Mouse (Mus musculus): ENCODE data around the gene Zbtb8a. TPM values are rescaled to one million over a fixed set of nuclear protein-coding genes. Genes with fewer than 3 reads are reported as not detected.

Zbtb8a gene
- polyA plus RNA-seq, 1 experiment, result 8.9 TPM

DNA sequence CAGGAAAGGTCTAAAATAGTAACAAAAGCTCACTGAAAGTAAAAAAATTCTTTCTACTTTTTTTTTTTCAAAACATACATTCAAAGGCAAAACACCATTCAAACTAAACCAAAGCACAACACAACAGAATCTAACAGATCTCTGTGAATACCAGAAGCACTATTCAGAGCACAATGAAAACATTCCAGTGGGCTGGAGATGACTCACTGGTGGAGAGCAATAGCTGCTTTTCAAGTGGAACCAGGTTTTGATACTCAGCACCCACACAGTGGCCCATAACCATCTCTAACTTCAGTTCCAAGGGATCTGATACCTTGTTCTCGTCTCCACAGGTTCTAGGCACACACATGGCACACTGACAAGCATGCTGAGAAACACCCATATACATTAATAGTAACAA, 53.2 kb downstream of the Zbtb8a start:
- Histone ChIP-seq H3K27ac (ENCODE audit: insufficient read depth, low read length) (no peak overlapping the region), H3K4me1 (ENCODE audit: control insufficient read depth, insufficient read depth, low read length) (peaks cover 5% of the 10 kb centered on the region; the same call in 1 of the 2 replicates), H3K4me3 (ENCODE audit: insufficient read depth, low read length) (no peak overlapping the region)
- no peak for TF ChIP-seq POLR2A (IDR thresholded peaks at IDR 0.05; ENCODE audit: extremely low read depth, insufficient read depth, low read length)
- no peak for TF ChIP-seq CTCF (IDR thresholded peaks at IDR 0.05; ENCODE audit: extremely low read depth, insufficient read depth, low read length)

DNA sequence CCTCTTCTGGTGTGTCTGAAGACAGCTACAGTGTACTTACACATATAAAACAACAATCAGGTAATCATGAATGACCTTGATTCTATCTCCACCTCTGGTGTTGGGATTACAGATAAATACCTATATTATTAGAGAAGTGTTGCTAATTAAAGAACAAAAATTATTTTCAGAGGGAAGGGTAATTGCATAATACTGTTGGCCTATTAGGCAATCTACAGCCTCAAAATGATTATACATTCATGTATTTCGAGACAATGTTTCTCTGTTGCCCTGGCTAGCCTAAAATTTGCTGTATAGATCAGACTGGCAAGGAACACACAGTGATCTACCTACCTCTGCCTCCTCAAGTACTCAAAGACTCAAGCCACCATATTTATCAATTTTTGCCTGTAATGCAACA, 54.4 kb downstream of the Zbtb8a start:
- no peak overlapping the region for H3K4me3 ChIP-seq (ENCODE audit: insufficient read depth, low read length)
- TF ChIP-seq CTCF (IDR thresholded peaks at IDR 0.05; ENCODE audit: extremely low read depth, insufficient read depth, low read length) (no peak), POLR2A (IDR thresholded peaks at IDR 0.05; ENCODE audit: extremely low read depth, insufficient read depth, low read length) (no peak)
- H3K27ac ChIP-seq (ENCODE audit: insufficient read depth, low read length), result no peak overlapping the region
- peaks cover 5% of the 10 kb centered on the region; the same call in 1 of the 2 replicates for H3K4me1 ChIP-seq (ENCODE audit: control insufficient read depth, insufficient read depth, low read length)

DNA sequence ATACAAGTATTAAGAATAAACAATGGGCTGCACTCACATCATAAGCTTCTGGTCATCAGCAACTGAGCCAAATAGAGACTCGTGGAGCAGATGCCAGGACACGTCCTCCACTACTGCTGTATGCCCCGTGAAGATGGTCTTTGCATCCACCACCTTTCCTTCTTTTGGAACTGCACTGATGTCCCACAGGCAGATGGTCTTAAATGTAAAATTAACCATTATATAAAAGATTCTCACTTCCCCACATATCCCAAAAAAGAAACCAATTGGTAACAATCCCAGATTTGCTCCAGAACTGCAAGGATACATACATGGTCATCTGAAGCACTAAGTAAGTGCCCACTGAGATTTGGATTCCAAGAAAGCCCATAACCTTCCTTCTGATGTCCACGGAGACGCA, 55.9 kb downstream of the Zbtb8a start:
- no peak overlapping the region for H3K4me3 ChIP-seq (ENCODE audit: insufficient read depth, low read length)
- no peak overlapping the region for H3K27ac ChIP-seq (ENCODE audit: insufficient read depth, low read length)
- TF ChIP-seq POLR2A (IDR thresholded peaks at IDR 0.05; ENCODE audit: extremely low read depth, insufficient read depth, low read length) (no peak), CTCF (IDR thresholded peaks at IDR 0.05; ENCODE audit: extremely low read depth, insufficient read depth, low read length) (no peak)

DNA sequence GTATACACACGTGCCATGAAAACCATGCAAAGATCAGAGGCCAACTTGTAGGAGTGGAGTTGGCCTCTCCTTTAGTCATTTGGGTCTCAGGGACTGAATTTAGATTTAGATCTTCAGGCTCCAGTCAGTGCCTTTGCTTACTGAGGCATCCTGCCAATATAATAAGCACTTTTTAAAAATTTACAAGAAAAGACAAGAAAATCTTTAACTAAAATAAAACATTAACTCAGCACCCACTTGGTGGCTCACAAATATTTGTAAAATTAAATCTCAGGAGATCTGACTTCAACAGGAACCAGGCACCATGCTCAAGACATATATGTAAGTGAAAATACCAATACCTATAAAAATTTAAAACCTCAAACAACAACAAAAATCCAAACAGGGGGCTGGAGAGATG, 57.0 kb downstream of the Zbtb8a start:
- Histone ChIP-seq H3K4me3 (ENCODE audit: insufficient read depth, low read length) (no peak overlapping the region), H3K27ac (ENCODE audit: insufficient read depth, low read length) (no peak overlapping the region), H3K4me1 (ENCODE audit: control insufficient read depth, insufficient read depth, low read length) (peaks cover 5% of the 10 kb centered on the region; the same call in 1 of the 2 replicates)
- TF ChIP-seq POLR2A (IDR thresholded peaks at IDR 0.05; ENCODE audit: extremely low read depth, insufficient read depth, low read length) (no peak), CTCF (IDR thresholded peaks at IDR 0.05; ENCODE audit: extremely low read depth, insufficient read depth, low read length) (no peak)

More for the DNA sequence above, 55.9 kb downstream of the Zbtb8a start:
- peaks cover 5% of the 10 kb centered on the region; the same call in 1 of the 2 replicates for H3K4me1 ChIP-seq (ENCODE audit: control insufficient read depth, insufficient read depth, low read length)

DNA sequence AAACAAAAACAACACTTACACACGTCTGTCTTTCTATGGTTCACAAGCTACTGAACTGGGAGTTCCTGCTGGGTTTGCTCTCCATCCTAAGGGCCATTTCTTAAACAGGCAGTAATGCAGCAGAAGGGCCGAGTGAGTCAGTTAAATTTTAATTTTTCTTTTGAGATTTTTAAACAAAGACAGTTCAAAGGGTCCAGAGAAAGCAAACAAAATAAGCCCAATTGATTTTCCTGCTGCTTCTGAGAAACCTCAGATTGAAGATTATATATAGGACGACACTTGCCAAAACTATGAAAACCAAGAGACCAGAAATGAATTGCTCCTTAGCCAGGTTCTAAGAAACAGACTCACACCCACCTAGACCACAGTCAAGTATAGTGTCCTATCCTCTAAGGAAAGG, 64.0 kb downstream of the Zbtb8a start:
- no peak overlapping the region for H3K27ac ChIP-seq (ENCODE audit: insufficient read depth, low read length)
- no peak for TF ChIP-seq POLR2A (IDR thresholded peaks at IDR 0.05; ENCODE audit: extremely low read depth, insufficient read depth, low read length)
- TF ChIP-seq CTCF (IDR thresholded peaks at IDR 0.05; ENCODE audit: extremely low read depth, insufficient read depth, low read length), result no peak
- H3K4me1 ChIP-seq (ENCODE audit: control insufficient read depth, insufficient read depth, low read length), result no peaks in the 10 kb centered on the region
- no peak overlapping the region for H3K4me3 ChIP-seq (ENCODE audit: insufficient read depth, low read length)

DNA sequence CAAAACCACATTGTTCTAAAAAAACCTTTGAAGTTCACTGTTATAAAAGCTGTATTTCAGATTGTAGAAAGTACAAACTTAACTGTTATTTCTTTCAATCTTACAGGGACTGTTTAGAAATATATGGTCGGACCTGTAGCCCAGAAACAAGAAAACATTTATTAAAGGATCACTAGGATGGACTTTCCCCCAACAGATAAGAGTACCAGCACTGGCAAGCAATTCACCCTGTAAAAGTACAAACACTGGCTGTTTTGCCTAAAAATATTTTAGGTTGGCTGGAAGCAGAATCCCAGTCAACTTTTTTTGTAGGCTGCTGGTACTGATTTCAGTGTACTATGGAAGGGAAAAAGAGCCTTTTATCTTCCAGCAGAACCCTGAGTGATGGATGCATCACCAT, 70.0 kb downstream of the Zbtb8a start:
- Histone ChIP-seq H3K27ac (ENCODE audit: insufficient read depth, low read length) (no peak overlapping the region), H3K4me1 (ENCODE audit: control insufficient read depth, insufficient read depth, low read length) (no peaks in the 10 kb centered on the region), H3K4me3 (ENCODE audit: insufficient read depth, low read length) (no peak overlapping the region)
- TF ChIP-seq CTCF (IDR thresholded peaks at IDR 0.05; ENCODE audit: extremely low read depth, insufficient read depth, low read length), result no peak
- no peak for TF ChIP-seq POLR2A (IDR thresholded peaks at IDR 0.05; ENCODE audit: extremely low read depth, insufficient read depth, low read length)

DNA sequence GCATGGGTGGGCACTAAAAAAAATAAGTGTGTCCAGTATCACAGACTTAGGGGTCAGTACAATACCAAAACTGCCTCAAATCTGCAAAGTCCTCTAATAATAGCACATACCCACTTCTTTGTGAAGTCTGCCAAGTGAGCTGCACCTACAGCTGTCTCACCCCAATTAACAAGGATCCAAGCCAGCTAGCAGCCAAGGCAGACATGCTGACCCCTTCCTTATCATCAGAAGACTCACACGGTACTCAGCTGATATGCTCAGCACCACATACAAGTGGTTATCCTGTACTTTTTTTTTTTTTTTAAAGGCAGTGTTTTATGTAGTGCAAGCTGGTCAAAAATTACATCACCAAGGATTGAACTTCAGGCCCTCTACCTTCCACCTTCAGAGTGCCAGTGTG, 73.6 kb downstream of the Zbtb8a start:
- H3K4me3 ChIP-seq (ENCODE audit: insufficient read depth, low read length), result no peak overlapping the region
- no peak for TF ChIP-seq POLR2A (IDR thresholded peaks at IDR 0.05; ENCODE audit: extremely low read depth, insufficient read depth, low read length)
- no peak for TF ChIP-seq CTCF (IDR thresholded peaks at IDR 0.05; ENCODE audit: extremely low read depth, insufficient read depth, low read length)

DNA sequence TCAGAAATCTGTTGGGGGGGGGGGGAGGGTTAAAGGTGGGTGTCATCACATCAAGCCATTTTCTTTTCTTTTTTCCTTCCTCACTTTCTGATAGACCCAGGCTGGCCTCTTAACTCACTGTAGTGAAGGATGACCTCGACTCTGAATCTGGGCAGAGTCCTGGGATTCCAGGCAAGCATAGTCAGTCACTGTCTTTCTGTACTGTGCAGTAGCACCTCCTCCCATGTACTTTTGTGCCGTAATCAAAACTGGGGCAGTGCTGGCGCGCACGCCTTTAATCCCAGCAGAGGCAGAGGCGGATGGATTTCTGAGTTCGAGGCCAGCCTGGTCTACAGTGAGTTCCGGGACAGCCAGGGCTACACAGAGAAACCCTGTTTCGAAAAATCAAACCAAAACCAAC, 74.1 kb downstream of the Zbtb8a start:
- TF ChIP-seq POLR2A (IDR thresholded peaks at IDR 0.05; ENCODE audit: extremely low read depth, insufficient read depth, low read length) (no peak), CTCF (IDR thresholded peaks at IDR 0.05; ENCODE audit: extremely low read depth, insufficient read depth, low read length) (no peak)
- no peaks in the 10 kb centered on the region for H3K4me1 ChIP-seq (ENCODE audit: control insufficient read depth, insufficient read depth, low read length)
- no peak overlapping the region for H3K27ac ChIP-seq (ENCODE audit: insufficient read depth, low read length)
- no peak overlapping the region for H3K4me3 ChIP-seq (ENCODE audit: insufficient read depth, low read length)

More for the DNA sequence above, 73.6 kb downstream of the Zbtb8a start:
- Histone ChIP-seq H3K4me1 (ENCODE audit: control insufficient read depth, insufficient read depth, low read length) (no peaks in the 10 kb centered on the region), H3K27ac (ENCODE audit: insufficient read depth, low read length) (no peak overlapping the region)

Other genes starting within 250 kb of the Zbtb8a start
- 72.0 and 76.5 TPM in 2 replicates for gene Fndc5, start 241.1 kb downstream of the Zbtb8a start, polyA plus RNA-seq (2012; rRNA removed)
- gene S100pbp, start 188.4 kb downstream of the Zbtb8a start, polyA plus RNA-seq (2012; rRNA removed), result 24.3 and 24.4 TPM in 2 replicates
- 76.3 and 79.9 TPM in 2 replicates for gene Yars, start 188.4 kb downstream of the Zbtb8a start, polyA plus RNA-seq (2012; rRNA removed)
- gene C77080, start 116.7 kb downstream of the Zbtb8a start, polyA plus RNA-seq (2012; rRNA removed), result 14.4 and 15.0 TPM in 2 replicates
- 0.98 and 1.1 TPM in 2 replicates for gene Sync, start 90.5 kb downstream of the Zbtb8a start, polyA plus RNA-seq (2012; rRNA removed)
- gene Rbbp4, start 42.7 kb downstream of the Zbtb8a start, polyA plus RNA-seq (2012; rRNA removed), result 64.5 and 65.4 TPM in 2 replicates
- 29.6 and 31.5 TPM in 2 replicates for gene Zbtb8os, start 42.4 kb downstream of the Zbtb8a start, polyA plus RNA-seq (2012; rRNA removed)
- gene Zbtb8b, start 62.7 kb upstream of the Zbtb8a start, polyA plus RNA-seq (2012; rRNA removed), result 2.5 and 3.0 TPM in 2 replicates
- gene Bsdc1, start 83.5 kb upstream of the Zbtb8a start, polyA plus RNA-seq (2012; rRNA removed), result 27.9 and 28.3 TPM in 2 replicates
- gene Tssk3, start 112.9 kb upstream of the Zbtb8a start, polyA plus RNA-seq (2012; rRNA removed), result 0.19 and 0.36 TPM in 2 replicates
- gene Fam229a, start 113.1 kb upstream of the Zbtb8a start, polyA plus RNA-seq (2012; rRNA removed), result 0.79 and 0.88 TPM in 2 replicates
- 129 and 134 TPM in 2 replicates for gene Marcksl1, start 135.5 kb upstream of the Zbtb8a start, polyA plus RNA-seq (2012; rRNA removed)
- 55.4 and 61.7 TPM in 2 replicates for gene Hdac1, start 164.6 kb upstream of the Zbtb8a start, polyA plus RNA-seq (2012; rRNA removed)
- 2.3 and 3.3 TPM in 2 replicates for gene Lck, start 195.5 kb upstream of the Zbtb8a start, polyA plus RNA-seq (2012; rRNA removed)
- gene Fam167b, start 200.4 kb upstream of the Zbtb8a start, polyA plus RNA-seq (2012; rRNA removed), result 0.98 and 1.2 TPM in 2 replicates
- 228 and 229 TPM in 2 replicates for gene Eif3i, start 222.5 kb upstream of the Zbtb8a start, polyA plus RNA-seq (2012; rRNA removed)
- gene Tmem234, start 222.6 kb upstream of the Zbtb8a start, polyA plus RNA-seq (2012; rRNA removed), result 143 and 148 TPM in 2 replicates
- gene Dcdc2b, start 236.1 kb upstream of the Zbtb8a start, polyA plus RNA-seq (2012; rRNA removed), result 11.1 and 11.3 TPM in 2 replicates
- gene Iqcc, start 241.0 kb upstream of the Zbtb8a start, polyA plus RNA-seq (2012; rRNA removed), result 34.9 and 35.4 TPM in 2 replicates
- 89.1 and 99.2 TPM in 2 replicates for gene Ccdc28b, start 245.8 kb upstream of the Zbtb8a start, polyA plus RNA-seq (2012; rRNA removed)